In genomic region chr10:118141018-118141883, GRCm38 (mm10) we compare ENCODE assay signal across 8 mouse cellular contexts. TPM values are rescaled to one million over a fixed set of nuclear protein-coding genes. Genes with fewer than 3 reads are reported as not detected.
DNase-seq lines count a peak whose midpoint lies in the region; ATAC-seq and TF ChIP-seq lines count a peak whose summit lies in the region.

TSS of gene Mdm1 (plus strand) at chr10:118141811.

- H3K4me2 ChIP-seq in hindbrain, postnatal 0 days (ENCODE audit: low read depth, low read length), result peak within 1 kb of the TSS; percentile 77

- TF ChIP-seq CTCF in gastrocnemius, adult 2 months (IDR thresholded peaks at IDR 0.05), result no peak
- TF ChIP-seq CTCF in hindbrain, postnatal 0 days (IDR thresholded peaks at IDR 0.05; ENCODE audit: low read depth), result no peak
- no peak for TF ChIP-seq CTCF in left cerebral cortex, adult 2 months (IDR thresholded peaks at IDR 0.05)

- no peaks in the 10 kb centered on the region for H3K36me3 ChIP-seq in hindbrain, postnatal 0 days (ENCODE audit: insufficient read depth, low read length)

- ATAC-seq in common myeloid progenitor, adult 5-6 weeks (replicated peaks; ENCODE audit: low read depth, poor library complexity, severe bottlenecking), result peak; percentile 99
- ATAC-seq in hindbrain, postnatal 0 days, result peak; percentile 100
- ATAC-seq in megakaryocyte, adult 5-6 weeks (ENCODE audit: poor library complexity, severe bottlenecking), result peak; percentile 97

- 0 out of 2 replicates have a peak, but pooled peaks cover 3% of the 10 kb centered on the region for H3K4me1 ChIP-seq in hindbrain, postnatal 0 days (ENCODE audit: insufficient read depth, low read length)

- H3K27ac ChIP-seq in gastrocnemius, adult 2 months, result peak within 1 kb of the TSS; percentile 62
- H3K27ac ChIP-seq in hindbrain, postnatal 0 days, result peak within 1 kb of the TSS; percentile 41; the same call in 1 of the 2 replicates
- no peak within 1 kb of the TSS for H3K27ac ChIP-seq in left cerebral cortex, adult 2 months

- H3K4me3 ChIP-seq in gastrocnemius, adult 2 months, result peak within 1 kb of the TSS; percentile 88
- peak within 1 kb of the TSS; percentile 90 for H3K4me3 ChIP-seq in hindbrain, postnatal 0 days (ENCODE audit: low read length)
- peak within 1 kb of the TSS; percentile 65 for H3K4me3 ChIP-seq in left cerebral cortex, adult 2 months

- intact Hi-C loops in gastrocnemius, adult 2 months (cut with DNase I), result no loop called here
- intact Hi-C loops in left cerebral cortex, adult 2 months (cut with DNase I), result no loop called here

- H3K9ac ChIP-seq in hindbrain, postnatal 0 days (replicated peaks; ENCODE audit: low read length), result peak within 1 kb of the TSS; percentile 64

- H3K27me3 ChIP-seq in hindbrain, postnatal 0 days (ENCODE audit: insufficient read depth, low read length), result no peaks in the 10 kb centered on the region

- H3K9me3 ChIP-seq in hindbrain, postnatal 0 days (ENCODE audit: low read length), result no peaks in the 10 kb centered on the region

- DNase-seq in ZHBTc4 (ENCODE audit: low read depth, low spot score), result peak; percentile 100
- DNase-seq in gastrocnemius, adult 2 months, result peak; percentile 98
- DNase-seq in hindbrain, postnatal 0 days (ENCODE audit: low spot score), result peak; percentile 99
- DNase-seq in left cerebral cortex, adult 2 months (ENCODE audit: extremely low spot score in 1 of 2, low spot score in 2 of 2), result peak; percentile 96 to 97
- peak; percentile 97 for DNase-seq in right cerebral cortex, adult 2 months (ENCODE audit: low spot score in 2 of 2)
- peak; percentile 97 for DNase-seq in urinary bladder, postnatal 14 days (ENCODE audit: low spot score)

- WGBS in hindbrain, postnatal 0 days, result 5% methylated on average over 47 of the region's 47 CpGs

RNA-seq across cellular contexts. Expression of gene Mdm1, which starts in this region (rescaled TPM):
- 38.3 and 68.5 TPM in 2 replicates for total RNA-seq in common myeloid progenitor, adult 5-6 weeks (2017)
- 1 to 10 TPM; 1.7 to 2.6 TPM for total RNA-seq in gastrocnemius, adult 2 months (2021)
- total RNA-seq in hindbrain, postnatal 0 days (2014; rRNA removed), result 26.4 and 31.0 TPM in 2 replicates
- 23.0 and 25.1 TPM in 2 replicates for polyA plus RNA-seq in hindbrain, postnatal 0 days (2015; fragmentation: Nextera tagmentation; extraction: Ambion mirVana)
- total RNA-seq in left cerebral cortex, adult 2 months (2021), result 10 to 100 TPM in 1 of 2 experiments, 1 to 10 TPM in 1; 8.9 to 10.3 TPM
- total RNA-seq in megakaryocyte, adult 5-6 weeks (2015), result 14.9 and 16.4 TPM in 2 replicates
- total RNA-seq in megakaryocyte, adult 5-6 weeks (2017), result 21.1 and 49.6 TPM in 2 replicates
